Mouse (Mus musculus): ENCODE measurements around the gene Nek7. TPM values are rescaled to one million over a fixed set of nuclear protein-coding genes. Genes with fewer than 3 reads are reported as not detected.

Gene Nek7
- polyA plus RNA-seq, 1 experiment from 2014 or later, result 26.5 TPM

GRCm38 (mm10) chr1:138603974-138604373 lies 16.0 kb downstream of the Nek7 start:
- Histone ChIP-seq H3K9me3 (replicated peaks) (no peaks in the 10 kb centered on the region), H3K27ac (replicated peaks) (no peak overlapping the region), H3K36me3 (no peaks in the 10 kb centered on the region; the same call in 1 of the 2 replicates), H3K27me3 (ENCODE audit: low read depth, poor library complexity, severe bottlenecking) (no peaks in the 10 kb centered on the region), H3K4me1 (0 out of 2 replicates have a peak, but pooled peaks cover 4% of the 10 kb centered on the region), H3K4me3 (no peak overlapping the region)
- no peak for DNase-seq (ENCODE audit: low spot score)
- 95% methylated on average over 4 of the region's 4 CpGs for WGBS

- Histone ChIP-seq H3K9me3 (replicated peaks) (no peaks in the 10 kb centered on the region), H3K27ac (replicated peaks) (no peak overlapping the region), H3K36me3 (no peaks in the 10 kb centered on the region), H3K4me3 (no peak overlapping the region), H3K4me1 (0 out of 2 replicates have a peak, but pooled peaks cover 6% of the 10 kb centered on the region), H3K27me3 (ENCODE audit: low read depth, poor library complexity, severe bottlenecking) (no peaks in the 10 kb centered on the region)
- DNase-seq (ENCODE audit: low spot score), result no peak
- WGBS, result 98% methylated on average over 11 of the region's 11 CpGs
Observed at GRCm38 (mm10) chr1:138598087-138598486, 21.9 kb downstream of the Nek7 start.

- Histone ChIP-seq H3K27ac (replicated peaks) (no peak overlapping the region), H3K27me3 (ENCODE audit: low read depth, poor library complexity, severe bottlenecking) (no peaks in the 10 kb centered on the region), H3K4me1 (0 out of 2 replicates have a peak, but pooled peaks cover 6% of the 10 kb centered on the region), H3K9me3 (replicated peaks) (no peaks in the 10 kb centered on the region), H3K4me3 (no peak overlapping the region), H3K36me3 (peaks cover 8% of the 10 kb centered on the region; the same call in 1 of the 2 replicates)
- DNase-seq (ENCODE audit: low spot score), result no peak
- 83% methylated on average over 4 of the region's 4 CpGs for WGBS
Observed at GRCm38 (mm10) chr1:138596127-138596706, 23.7 kb downstream of the Nek7 start.

- DNase-seq (ENCODE audit: low spot score), result no peak
- WGBS, result 90% methylated on average over 5 of the region's 5 CpGs
- Histone ChIP-seq H3K9me3 (replicated peaks) (no peaks in the 10 kb centered on the region), H3K27ac (replicated peaks) (no peak overlapping the region), H3K4me1 (0 out of 2 replicates have a peak, but pooled peaks cover 6% of the 10 kb centered on the region), H3K36me3 (peaks cover 10% of the 10 kb centered on the region; the same call in 1 of the 2 replicates), H3K27me3 (ENCODE audit: low read depth, poor library complexity, severe bottlenecking) (no peaks in the 10 kb centered on the region), H3K4me3 (no peak overlapping the region)
Observed at GRCm38 (mm10) chr1:138594910-138595309, 25.0 kb downstream of the Nek7 start.

- Histone ChIP-seq H3K27me3 (ENCODE audit: low read depth, poor library complexity, severe bottlenecking) (no peaks in the 10 kb centered on the region), H3K27ac (replicated peaks) (no peak overlapping the region), H3K4me3 (no peak overlapping the region), H3K9me3 (replicated peaks) (no peaks in the 10 kb centered on the region), H3K4me1 (0 out of 2 replicates have a peak, but pooled peaks cover 2% of the 10 kb centered on the region), H3K36me3 (peaks cover 10% of the 10 kb centered on the region; the same call in 1 of the 2 replicates)
- WGBS, result 92% methylated on average over 5 of the region's 5 CpGs
- DNase-seq (ENCODE audit: low spot score), result no peak
Observed at GRCm38 (mm10) chr1:138593922-138594321, 26.0 kb downstream of the Nek7 start.

- Histone ChIP-seq H3K27me3 (ENCODE audit: low read depth, poor library complexity, severe bottlenecking) (no peaks in the 10 kb centered on the region), H3K36me3 (peaks cover 10% of the 10 kb centered on the region; the same call in 1 of the 2 replicates)
- WGBS, result 83% methylated on average over 4 of the region's 4 CpGs
Observed at GRCm38 (mm10) chr1:138592466-138592865, 27.5 kb downstream of the Nek7 start.

GRCm38 (mm10) chr1:138590451-138591022 lies 29.4 kb downstream of the Nek7 start:
- no peaks in the 10 kb centered on the region for H3K9me3 ChIP-seq (replicated peaks)
- no peak for DNase-seq (ENCODE audit: low spot score)
- peaks cover 9% of the 10 kb centered on the region; the same call in 1 of the 2 replicates for H3K4me1 ChIP-seq
- H3K4me3 ChIP-seq, result no peak overlapping the region
- no peak overlapping the region for H3K27ac ChIP-seq (replicated peaks)
- no peaks in the 10 kb centered on the region for H3K27me3 ChIP-seq (ENCODE audit: low read depth, poor library complexity, severe bottlenecking)
- 91% methylated on average over 8 of the region's 8 CpGs for WGBS
- H3K36me3 ChIP-seq, result peaks cover 10% of the 10 kb centered on the region; the same call in 1 of the 2 replicates

More at GRCm38 (mm10) chr1:138592466-138592865, 27.5 kb downstream of the Nek7 start:
- Histone ChIP-seq H3K9me3 (replicated peaks) (no peaks in the 10 kb centered on the region), H3K4me3 (no peak overlapping the region), H3K4me1 (peaks cover 9% of the 10 kb centered on the region; the same call in 1 of the 2 replicates), H3K27ac (replicated peaks) (no peak overlapping the region)
- no peak for DNase-seq (ENCODE audit: low spot score)

GRCm38 (mm10) chr1:138589126-138589525 lies 30.8 kb downstream of the Nek7 start:
- no peak overlapping the region for H3K4me3 ChIP-seq
- H3K9me3 ChIP-seq (replicated peaks), result no peaks in the 10 kb centered on the region
- H3K4me1 ChIP-seq, result peaks cover 7% of the 10 kb centered on the region; the same call in 1 of the 2 replicates
- H3K36me3 ChIP-seq, result peaks cover 10% of the 10 kb centered on the region; the same call in 1 of the 2 replicates
- no peak overlapping the region for H3K27ac ChIP-seq (replicated peaks)
- DNase-seq (ENCODE audit: low spot score), result no peak
- WGBS, result 83% methylated on average over 3 of the region's 3 CpGs
- no peaks in the 10 kb centered on the region for H3K27me3 ChIP-seq (ENCODE audit: low read depth, poor library complexity, severe bottlenecking)

GRCm38 (mm10) chr1:138587812-138588211 lies 32.1 kb downstream of the Nek7 start:
- Histone ChIP-seq H3K36me3 (peaks cover 8% of the 10 kb centered on the region; the same call in 1 of the 2 replicates), H3K27me3 (ENCODE audit: low read depth, poor library complexity, severe bottlenecking) (no peaks in the 10 kb centered on the region), H3K9me3 (replicated peaks) (no peaks in the 10 kb centered on the region), H3K4me3 (no peak overlapping the region), H3K27ac (replicated peaks) (no peak overlapping the region), H3K4me1 (peaks cover 7% of the 10 kb centered on the region; the same call in 1 of the 2 replicates)
- WGBS, result 78% methylated on average over 3 of the region's 3 CpGs
- DNase-seq (ENCODE audit: low spot score), result no peak

GRCm38 (mm10) chr1:138586891-138587290 lies 33.0 kb downstream of the Nek7 start:
- no peaks in the 10 kb centered on the region for H3K27me3 ChIP-seq (ENCODE audit: low read depth, poor library complexity, severe bottlenecking)
- no peaks in the 10 kb centered on the region for H3K9me3 ChIP-seq (replicated peaks)
- no peak for DNase-seq (ENCODE audit: low spot score)
- WGBS, result 94% methylated on average over 2 of the region's 2 CpGs
- H3K4me3 ChIP-seq, result no peak overlapping the region
- H3K36me3 ChIP-seq, result 0 out of 2 replicates have a peak, but pooled peaks cover 2% of the 10 kb centered on the region
- no peak overlapping the region for H3K27ac ChIP-seq (replicated peaks)
- H3K4me1 ChIP-seq, result peaks cover 7% of the 10 kb centered on the region; the same call in 1 of the 2 replicates

- no peaks in the 10 kb centered on the region for H3K36me3 ChIP-seq
- 100% methylated on average over 2 of the region's 2 CpGs for WGBS
- H3K4me3 ChIP-seq, result no peak overlapping the region
- DNase-seq (ENCODE audit: low spot score), result no peak
- H3K4me1 ChIP-seq, result peaks cover 12% of the 10 kb centered on the region; the same call in 1 of the 2 replicates
- H3K27me3 ChIP-seq (ENCODE audit: low read depth, poor library complexity, severe bottlenecking), result no peaks in the 10 kb centered on the region
- H3K27ac ChIP-seq (replicated peaks), result no peak overlapping the region
- H3K9me3 ChIP-seq (replicated peaks), result no peaks in the 10 kb centered on the region
Observed at GRCm38 (mm10) chr1:138584423-138585013, 35.4 kb downstream of the Nek7 start.

- 92% methylated on average over 7 of the region's 7 CpGs for WGBS
- DNase-seq (ENCODE audit: low spot score), result no peak
- H3K4me1 ChIP-seq, result peaks cover 6% of the 10 kb centered on the region; the same call in 1 of the 2 replicates
- no peaks in the 10 kb centered on the region for H3K36me3 ChIP-seq
- H3K27me3 ChIP-seq (ENCODE audit: low read depth, poor library complexity, severe bottlenecking), result no peaks in the 10 kb centered on the region
- H3K27ac ChIP-seq (replicated peaks), result no peak overlapping the region
- no peaks in the 10 kb centered on the region for H3K9me3 ChIP-seq (replicated peaks)
- no peak overlapping the region for H3K4me3 ChIP-seq
Observed at GRCm38 (mm10) chr1:138582225-138582624, 37.7 kb downstream of the Nek7 start.
